Mouse (Mus musculus) adrenal gland, postnatal 25 days (tissue): ENCODE measurements around the gene Arpc3. TPM values are rescaled to one million over a fixed set of nuclear protein-coding genes. Genes with fewer than 3 reads are reported as not detected.
A peak's percentile ranks its signal among the peaks of the same experiment; 100 is the strongest.
"Not testable (repeated sequence)": the region's sequence is repeated elsewhere in the genome, so short reads cannot be mapped to it uniquely, and the experiment has no call there.

Experiments used
- DNase-seq: peaks from one replicate; pipeline ENCODE4 v3.0.0; 2021; ENCODE audit warnings: mixed read lengths
- total RNA-seq: library from RNA; stranded (reverse); gene quantifications from 2 replicates; pipeline ENCODE4 v1.2.3, GENCODE M21; 2021

The Arpc3 gene
- total RNA-seq, 1 experiment from 2014 or later = 218 TPM

DNA sequence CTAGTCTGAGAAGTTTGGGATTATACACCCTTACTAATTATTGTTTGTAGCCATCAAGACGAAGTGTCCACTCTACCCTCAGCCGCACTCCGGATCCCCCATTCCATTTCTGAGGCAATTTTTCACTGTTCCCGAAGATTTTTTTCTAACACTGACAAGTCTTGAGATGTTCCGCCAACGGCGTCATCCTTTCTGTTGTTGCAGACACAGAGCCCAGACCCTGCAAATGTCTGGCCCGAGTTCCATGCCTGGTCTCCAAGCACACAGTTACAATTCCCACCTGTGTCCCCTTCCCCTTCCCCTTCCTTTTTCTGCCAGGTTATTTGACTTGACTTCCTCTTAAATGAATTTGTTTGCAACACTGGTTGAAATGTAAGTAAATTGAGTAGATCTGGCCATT lies 8.2 kb downstream of the Arpc3 start:
- DNase-seq = no peak

DNA sequence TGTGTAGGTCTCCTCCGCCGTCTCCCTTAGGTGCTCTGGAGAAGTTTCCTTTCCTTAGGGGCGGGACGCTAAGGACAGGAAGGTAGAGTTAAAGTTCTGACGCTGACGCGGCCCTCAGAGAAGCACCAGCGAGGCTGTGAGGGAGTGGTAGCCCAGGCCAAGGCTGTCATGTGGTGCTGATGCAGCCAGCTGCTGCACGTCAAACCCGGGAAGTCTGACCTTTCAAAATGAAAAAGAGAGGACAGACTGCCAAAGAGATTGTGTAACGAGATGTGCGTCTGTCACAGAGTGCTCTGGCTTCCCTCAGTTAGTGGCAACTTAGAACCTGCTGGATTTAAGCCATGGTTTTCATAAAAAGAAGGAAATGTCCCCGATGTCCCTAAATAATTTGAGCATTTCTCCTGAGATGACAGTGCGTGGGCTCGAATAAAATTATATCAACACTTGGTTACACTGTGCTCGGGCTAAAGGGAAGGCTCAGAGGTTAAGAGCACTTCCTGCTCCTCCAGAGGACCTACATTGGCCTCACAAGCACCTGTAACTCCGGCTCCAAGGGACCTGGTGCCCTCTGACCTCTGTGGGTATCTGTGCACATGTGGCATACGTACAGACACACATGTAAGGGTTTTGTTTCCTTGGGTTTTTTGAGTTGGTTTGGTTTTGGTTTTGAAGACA lies 9.1 kb downstream of the Arpc3 start:
- DNase-seq = peak; percentile 74

DNA sequence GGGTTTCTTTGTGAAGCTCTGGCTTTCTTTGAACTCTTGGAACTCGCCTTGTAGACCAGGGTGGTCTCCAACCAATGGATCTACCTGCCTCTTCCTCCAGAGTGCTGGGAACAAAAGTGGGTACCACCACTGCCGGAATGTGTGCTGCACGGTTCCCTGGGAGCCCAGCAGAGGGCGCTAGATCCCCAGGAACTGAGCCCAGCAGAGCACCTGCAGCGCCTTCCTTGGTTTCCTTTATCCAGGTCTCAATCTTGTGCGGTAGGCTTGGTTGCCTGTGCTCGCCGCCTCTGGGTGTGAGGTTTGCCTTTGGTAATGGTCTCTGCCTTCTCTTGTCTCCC lies 9.6 kb downstream of the Arpc3 start:
- DNase-seq = peak; percentile 81

DNA sequence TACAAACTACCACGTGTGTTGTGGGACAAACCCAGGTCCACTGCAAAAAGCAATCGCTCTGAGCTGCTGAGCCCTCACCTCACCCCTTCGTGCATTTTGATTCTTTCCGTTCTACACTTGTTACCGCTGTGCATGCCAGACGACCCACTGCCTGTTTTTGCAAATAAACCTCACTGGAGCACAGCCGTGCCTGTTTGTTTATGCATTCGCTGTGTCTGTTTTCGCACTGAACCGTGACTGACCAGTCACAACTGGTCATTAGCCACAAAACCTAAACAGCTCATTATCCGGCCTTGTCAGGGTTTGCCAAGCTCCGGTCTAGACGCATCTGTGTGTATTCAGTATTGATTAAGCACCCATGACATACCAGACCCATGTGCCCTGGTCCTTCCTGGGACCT lies 10.5 kb downstream of the Arpc3 start:
- no peak for DNase-seq

DNA sequence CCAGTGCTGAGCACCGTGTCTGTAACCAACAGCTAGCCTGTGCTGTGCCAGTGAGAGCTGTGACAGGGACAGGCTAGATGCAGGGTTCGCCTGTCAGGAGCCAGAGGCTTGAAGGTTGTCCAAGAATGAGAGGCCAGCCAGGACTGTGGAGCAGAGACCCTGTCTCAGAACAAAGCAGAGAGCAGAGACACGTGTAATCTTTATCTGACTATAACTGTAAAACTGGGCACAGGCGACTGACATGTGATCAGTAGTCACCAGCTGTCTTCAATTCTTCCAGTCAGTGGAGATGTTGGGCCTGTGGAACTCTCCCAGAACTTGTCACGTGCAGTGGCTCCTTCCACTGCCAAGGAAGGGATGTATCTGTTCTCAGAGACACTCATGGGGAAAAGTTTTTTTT lies 11.1 kb downstream of the Arpc3 start:
- no peak for DNase-seq

DNA sequence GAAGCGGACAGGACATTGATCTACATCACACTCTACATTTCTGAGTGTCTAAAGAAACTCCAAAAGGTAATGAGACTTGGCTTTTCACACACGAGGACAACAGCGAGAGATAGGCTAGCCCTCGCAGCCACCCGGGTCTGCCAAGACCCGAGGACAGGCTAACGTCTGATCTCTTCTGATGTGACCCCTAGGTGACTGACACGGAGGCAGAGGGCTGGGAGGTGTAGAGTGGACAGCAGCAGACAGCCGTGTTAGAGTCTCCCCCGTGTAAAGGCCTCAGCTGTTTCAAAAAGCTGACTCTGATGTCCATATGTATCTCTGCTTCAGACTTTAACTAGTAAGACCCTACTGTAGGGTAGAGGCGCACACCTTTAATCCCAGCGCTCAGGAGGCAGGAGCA lies 11.7 kb downstream of the Arpc3 start:
- no peak for DNase-seq

DNA sequence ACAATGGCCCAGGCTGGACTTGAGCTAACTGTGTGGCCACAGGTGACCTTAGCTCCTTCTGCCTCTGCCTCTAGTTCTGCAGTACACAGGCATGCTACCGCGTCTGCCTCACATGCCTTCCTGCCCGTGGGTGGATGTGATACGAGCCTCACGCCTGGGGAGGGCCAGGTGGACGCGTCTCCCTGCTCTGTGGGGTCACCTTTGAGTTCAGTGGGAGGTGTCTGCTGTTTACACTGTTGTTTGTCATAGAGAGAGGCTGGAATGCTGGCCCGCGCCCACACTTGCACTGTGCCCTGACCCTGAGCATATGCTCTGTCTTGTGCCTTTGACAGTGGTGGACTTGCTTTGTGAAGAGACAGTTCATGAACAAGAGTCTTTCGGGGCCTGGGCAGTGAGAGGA lies 13.9 kb downstream of the Arpc3 start:
- no peak for DNase-seq

DNA sequence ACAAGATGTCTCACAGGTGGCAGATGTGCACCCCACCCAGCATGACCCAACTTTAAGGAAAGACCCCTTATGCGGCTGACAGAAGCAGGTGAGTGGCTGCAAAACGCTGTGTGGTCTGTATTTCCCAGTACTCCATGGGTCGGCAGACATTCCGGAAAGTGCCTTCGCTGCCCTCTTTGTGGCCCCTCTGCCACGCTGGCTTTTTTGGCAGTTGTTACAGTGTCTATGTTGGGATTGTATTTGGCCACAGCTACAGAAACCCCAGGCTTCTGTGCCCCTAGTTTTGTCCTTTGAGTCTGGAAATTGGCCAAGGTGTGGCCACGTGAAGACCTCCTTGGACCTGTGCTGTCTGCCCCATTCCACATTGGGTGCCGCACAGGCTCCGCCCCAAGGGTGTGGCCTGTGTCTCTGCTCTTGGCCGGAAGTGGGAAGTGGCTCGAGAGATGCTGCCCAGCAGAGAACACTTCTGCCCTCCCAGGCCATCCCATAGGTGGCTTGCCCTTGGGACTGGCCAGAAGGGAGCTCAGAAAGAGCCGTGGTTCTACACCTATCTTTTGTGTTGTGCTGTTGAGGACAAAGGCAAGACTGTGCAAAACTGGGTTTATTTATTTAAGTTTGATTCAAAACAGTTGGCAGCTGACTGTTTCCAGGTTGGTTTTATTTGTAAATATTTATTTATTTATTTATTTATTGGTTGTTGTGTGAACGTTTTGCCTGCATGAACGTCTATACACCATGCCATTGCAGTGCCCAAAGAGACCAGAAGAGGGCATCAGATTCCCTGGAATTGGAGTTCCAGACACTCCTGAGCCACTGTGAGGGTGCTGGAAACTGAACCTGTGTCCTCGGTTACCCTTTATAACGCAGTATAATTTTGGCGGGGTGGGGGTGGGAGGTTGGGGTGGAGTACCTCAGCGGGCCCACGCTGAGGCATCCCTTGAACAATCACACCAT lies 18.3 kb downstream of the Arpc3 start:
- DNase-seq = no peak

DNA sequence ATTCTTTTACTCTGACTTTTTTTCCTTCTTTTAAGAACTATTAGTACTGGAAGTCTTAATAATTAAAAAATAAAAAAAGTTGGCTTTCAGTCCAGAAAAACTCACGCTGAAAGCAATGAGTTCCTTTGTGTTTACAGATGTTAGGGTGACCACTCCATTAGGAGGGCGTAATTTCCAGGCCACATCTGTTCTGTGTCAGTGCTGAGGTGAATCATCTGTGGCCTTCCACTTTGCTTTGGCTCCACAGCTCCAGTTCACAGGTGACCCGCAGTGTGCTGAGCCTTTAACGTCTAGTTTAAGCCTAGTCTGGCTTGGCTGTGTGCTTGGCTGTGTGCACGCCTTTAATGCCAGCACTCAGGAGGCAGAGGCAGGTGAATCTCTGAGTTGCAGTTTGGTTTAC lies 20.2 kb downstream of the Arpc3 start:
- no peak for DNase-seq

DNA sequence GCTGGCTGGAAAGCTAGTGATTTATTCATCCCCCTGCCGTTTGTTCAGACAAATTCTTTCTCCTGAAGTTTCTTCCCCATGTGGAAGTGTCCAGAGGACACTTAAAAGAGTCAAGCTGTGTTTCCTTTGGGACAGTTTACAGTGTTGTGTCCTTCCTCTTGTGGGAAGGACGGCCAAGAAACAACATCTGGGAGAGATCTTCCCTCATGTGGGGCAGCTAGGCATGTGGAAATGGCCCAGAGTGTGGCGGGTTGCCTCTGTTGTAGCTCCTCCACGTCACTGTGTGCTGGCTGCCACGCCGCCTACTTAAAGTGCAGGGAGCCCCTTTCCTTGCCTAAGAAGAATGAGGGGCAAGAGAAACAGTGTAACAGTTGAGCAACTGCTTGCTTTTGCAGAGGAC lies 21.1 kb downstream of the Arpc3 start:
- no peak for DNase-seq

DNA sequence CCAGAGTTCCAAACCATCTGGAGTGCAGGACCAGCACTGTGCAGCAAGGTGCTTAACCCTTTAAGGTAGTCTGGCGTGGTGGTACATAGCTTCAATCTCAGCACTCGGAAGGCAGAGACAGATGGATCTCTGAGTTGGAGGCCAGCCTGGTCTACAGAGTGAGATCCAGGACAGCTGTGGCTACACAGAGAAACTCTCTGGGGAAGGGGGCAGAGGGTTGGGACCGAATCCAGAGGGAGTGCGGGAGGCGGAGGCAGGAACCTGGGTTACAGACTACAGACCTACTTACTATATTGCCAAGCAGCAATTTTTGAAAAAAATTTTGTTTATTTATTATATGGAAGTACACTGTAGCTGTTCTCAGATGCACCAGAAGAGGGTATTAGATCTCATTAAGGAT lies 22.7 kb downstream of the Arpc3 start:
- DNase-seq = no peak

DNA sequence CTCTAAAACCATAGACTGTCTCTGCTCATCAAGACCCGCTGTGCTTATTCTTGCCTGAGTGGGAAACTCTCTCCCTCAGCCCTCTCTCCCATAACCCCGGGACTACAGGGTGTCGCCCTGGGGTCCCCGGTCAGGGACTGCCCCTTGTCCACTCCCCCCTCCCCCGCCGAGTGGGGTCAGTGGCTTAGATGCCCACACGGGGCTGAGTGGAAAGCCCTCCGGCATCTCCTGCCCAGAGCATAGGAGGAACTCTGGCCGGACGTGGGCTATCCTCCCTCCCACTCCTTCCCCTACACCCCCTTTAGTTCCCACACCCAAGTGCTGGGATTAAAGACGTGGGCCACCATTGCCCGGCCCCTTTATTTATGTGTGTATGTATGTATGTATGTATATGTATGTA lies 23.8 kb downstream of the Arpc3 start:
- no peak for DNase-seq

DNA sequence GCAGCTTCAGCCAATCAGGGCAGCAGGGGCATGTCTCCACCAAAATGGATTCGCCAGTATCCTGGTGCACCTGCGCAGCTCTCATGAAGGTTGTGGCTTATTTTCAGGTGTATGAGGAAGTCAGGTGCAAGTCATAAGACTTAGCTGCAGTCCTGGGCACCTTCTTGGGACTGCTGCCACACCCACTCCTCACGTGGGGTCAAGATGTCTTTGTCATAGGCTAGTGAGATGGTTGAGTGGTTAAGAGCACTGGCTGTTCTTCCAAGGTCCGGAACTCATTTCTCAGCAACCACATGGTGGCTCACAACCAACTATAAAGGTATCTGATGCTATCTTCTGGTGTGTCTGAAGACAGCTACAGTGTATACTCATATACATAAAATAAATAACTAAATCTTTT lies 29.0 kb downstream of the Arpc3 start:
- not testable (repeated sequence) for DNase-seq

DNA sequence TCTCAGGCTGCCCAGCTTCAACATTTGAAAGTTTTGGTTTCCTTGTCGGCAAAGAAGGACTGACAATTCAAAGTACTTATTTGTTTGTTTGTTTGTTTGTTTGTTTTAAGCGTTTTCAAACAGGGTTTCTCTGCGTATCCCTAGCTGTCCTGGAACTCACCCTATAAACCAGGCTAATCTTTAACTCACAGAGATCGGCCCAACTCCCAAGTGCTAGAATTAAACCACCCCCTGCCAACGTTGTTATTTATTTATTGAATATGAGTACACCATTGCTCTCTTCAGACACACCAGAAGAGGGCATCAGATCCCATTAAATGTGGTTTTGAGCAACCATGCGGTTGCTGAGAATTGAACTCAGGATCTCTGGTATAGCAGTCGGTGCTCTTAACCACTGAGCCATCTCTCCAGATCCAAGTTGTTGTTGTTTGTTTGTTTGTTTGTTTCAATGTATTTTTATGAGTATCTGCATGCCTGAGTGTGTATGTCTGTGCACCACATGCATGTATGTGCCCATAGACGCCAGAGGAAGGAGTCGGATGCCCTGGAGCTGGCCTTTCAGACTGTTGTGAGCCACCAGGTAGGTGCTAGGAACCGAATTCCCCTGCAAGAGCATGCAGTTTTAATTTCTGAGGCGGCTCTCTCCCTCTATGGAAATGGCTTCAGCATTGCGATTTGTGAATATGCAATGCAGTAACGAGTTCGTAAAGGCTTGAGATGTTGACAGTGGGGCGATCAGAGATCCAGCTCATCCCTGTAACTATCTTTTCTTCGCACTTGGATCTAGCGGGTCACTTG lies 29.8 kb downstream of the Arpc3 start, which contains the start of gene Anapc7:
Gene Anapc7, plus strand, starts transcription at position 423 of the 798 bp plus-strand sequence.
- DNase-seq = no peak

DNA sequence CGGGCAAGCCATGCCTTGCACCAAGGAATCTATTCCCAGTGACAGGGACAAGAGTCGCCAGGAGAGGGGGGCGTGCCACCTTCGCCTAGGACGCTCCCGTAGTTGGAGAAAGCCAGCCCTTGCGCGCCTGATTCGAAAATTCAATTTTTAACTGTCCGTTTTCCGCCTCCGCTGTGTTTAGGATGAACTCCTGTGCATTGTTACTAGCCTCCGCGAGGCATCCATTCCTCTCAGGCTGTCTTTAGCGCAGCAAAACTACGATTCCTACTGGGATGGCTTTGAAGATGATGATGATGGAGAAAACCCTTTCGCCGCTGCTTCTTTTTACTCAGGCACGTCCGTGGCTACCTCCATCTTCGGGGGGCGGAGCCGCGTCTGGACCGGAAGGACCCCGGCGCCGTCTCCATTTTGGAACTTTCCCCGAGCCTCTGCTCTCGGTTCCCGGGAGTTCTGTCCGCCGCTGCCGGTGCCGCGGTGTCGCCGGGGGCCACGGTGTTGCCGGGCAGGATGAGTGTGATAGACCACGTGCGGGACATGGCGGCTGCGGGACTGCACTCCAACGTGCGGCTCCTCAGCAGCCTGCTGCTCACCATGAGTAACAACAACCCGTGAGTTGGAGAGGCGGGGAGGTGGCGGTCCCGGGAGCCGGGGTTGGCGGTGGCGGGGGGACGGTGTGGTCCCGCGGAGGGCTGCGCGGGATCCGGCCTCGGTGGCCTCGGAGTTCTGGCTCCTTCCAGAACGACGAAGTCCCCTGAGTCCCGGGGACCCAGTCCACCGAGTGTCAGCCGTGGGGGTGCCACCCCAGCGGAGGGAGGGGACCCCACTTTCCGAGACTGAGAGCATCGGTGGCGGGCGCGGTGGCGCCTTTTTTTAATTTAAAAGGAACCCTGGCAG lies 30.6 kb downstream of the Arpc3 start:
- DNase-seq = peak; percentile 88

DNA sequence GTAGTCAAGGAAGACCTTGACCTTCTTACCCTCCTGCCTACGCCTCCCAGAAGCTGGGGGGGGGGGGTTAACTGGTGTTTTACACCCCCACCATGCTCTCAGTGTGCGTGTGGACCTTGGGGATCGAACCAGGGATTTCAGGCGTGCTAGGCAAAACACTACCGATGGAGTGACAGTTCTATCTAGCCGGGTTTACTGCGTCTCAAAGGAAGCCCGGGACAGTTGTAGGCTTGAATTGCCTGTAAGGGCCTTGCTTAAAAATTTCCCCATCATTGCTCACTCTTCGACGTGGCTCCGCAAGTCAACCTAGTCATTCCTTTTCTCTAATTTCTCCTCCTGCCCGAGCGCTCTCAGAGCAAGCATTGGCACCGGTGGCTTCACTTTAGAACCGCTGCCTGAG lies 31.4 kb downstream of the Arpc3 start:
- DNase-seq = no peak

DNA sequence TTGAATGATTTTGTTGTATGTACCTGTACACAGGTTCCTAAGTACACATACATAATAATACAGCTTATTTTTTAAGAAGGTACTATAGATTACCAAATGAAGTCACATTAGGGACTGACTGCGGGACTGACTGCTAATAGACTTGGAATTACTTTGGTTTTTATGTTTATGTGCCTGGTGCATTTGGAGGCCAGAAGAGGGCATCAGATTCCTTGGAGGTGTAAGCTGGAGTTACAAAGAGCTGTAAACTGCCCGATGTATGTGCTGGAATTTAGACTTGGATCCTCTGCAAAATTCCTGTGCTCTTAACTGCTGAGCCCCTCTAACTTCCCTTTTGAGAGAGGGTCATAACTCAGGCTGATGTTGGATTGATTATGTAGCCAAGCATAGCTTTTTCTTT lies 33.9 kb downstream of the Arpc3 start:
- DNase-seq = no peak

DNA sequence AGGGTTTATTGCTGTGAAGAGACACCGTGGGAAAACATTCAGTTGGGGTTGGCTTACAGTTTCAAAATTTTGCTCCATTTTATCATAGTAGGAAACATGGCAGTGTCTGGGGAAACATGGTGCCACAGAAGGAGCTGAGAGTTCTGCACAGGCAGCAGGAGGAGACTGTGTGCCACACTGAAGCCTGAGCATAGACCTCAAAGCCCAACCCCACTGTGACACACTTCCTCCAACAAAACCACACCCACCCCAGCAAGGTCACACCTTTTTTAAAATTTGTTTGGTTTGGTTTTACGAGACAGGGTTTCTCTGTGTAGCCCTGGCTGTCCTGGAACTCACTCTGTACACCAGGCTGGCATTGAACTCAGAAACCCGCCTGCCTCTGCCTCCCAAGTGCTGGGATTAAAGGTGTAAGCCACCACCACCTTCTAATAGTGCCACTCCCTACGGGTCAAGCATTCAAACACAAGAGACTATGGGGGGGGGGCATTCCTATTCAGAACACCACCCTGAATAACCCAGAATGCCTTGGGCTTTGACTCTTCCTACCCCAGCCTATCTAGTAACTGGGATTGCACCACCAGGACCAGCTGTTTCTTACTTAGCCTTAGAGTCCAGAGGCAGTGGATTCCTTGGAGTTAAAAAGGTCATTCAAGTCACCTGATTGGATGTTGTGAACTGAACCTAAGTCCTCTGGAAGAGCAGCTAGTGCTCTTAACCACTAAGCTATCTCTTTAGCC lies 38.5 kb downstream of the Arpc3 start:
- DNase-seq = no peak

DNA sequence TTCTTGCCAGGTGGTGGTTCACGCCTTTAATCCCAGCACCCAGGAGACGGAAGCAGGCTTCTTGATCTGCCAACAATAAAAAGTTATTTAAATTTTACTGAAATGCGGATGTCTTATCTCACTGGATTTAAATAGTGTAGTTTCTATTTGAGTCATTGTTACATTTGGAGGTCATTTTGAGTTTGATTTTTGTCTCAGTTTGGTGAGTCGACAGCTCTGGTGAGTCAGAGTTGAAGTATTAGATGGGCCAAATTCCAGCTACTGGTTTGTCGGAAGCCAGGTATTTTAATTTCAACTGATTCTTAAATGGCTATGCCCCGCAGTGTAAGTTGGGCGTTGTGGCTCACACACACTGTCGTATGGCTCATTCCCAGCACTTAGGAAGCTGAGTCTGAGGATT lies 39.5 kb downstream of the Arpc3 start:
- no peak for DNase-seq

DNA sequence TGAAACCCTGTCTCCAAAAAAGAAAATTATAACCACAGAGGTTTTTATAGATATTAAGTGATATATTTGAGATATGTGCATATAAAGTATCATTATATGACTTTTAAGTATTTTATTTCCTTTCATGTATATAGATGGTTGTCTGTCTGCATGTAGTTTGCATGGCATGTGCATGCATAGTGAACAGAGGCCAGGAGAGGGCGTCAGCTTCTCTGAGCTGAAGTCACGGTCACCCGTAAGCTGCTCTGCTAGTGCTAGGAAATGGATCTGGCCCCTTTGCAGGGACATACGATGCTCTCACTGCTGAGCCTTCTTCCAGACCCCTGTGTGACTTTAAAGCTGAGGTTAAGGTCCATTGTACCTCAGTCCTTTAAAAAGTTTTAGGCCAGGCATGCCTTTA lies 42.9 kb downstream of the Arpc3 start:
- DNase-seq = no peak
